Mouse (Mus musculus): ENCODE data around the gene Cdc42se2.

Cdc42se2 gene

DNA sequence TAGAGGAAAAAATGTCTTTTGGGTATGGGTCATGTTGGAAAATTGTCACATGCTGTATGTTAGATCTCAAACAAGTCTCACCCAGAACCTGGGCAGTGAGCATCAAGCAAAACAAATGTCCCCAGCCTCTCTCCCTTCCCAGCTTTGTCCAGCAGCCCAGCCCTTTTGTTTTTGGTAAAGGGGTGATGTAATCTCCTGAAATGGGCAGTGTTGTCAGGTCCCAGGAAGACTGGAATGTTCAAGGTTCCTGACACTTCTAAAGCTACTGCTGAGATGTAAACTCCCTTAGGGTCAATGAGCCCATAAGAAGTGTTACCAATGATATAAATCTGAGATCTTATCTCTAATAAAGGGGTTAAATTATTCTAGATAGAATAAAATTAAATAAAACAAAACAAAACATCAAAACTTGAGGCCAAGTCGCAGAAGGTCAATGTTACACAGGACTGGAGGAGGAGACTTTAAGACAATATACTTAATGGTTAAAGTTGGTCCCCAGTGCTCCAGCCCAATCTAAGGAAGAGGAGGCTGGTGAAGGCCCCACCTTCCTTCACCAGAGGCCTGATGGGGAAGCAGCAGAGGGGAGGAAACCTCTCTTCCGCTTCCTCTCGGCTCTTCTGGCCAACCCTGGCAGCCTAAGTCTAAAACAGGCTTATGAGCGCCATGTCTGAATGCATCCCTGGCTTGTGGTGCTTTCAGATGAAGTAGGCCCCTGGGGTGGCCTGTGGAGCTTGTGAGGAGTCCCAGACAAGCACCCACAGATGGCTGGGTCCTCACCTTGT, 76.8 kb downstream of the Cdc42se2 start:
- DNase-seq (ENCODE audit: low spot score) = no peak

DNA sequence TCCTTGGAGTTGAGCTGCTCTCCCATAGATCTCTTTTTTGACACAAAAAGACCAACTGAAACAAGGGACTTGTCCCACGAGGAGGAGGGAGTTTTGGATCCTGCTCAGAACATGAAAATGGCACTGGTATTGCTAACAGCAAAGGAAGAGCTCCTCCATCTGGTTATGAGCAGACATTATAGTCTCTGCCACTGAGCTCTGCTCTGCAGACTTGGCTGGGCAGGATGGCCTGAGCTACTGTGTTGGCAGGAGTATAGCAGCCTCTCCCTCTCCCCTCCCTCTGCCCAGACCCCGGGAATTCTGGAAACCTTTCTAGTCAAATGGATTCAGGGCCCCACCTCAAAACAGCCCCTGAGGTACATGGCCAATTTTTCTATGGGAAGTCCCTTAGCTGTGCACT, 77.8 kb downstream of the Cdc42se2 start:
- DNase-seq (ENCODE audit: low spot score) = no peak

DNA sequence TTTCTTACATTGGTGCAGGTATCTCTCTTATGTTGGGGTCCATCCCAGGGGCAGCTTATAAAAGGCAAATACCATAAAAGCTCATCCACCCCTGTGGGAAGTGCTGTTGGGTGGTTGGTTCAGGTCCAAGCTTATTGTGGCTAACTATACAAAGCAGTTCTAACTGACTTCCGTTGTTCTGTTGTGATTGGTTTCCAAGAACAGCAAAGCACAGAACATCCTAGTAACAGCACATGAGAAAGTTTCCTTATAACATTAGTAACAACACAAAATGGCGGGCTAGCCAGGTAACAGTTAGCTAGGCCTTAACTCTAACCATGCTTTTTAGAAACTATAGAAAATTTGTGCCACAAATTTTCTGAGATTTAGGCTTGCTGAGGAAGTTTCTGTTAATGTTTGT, 79.3 kb downstream of the Cdc42se2 start:
- no peak for DNase-seq (ENCODE audit: low spot score)

DNA sequence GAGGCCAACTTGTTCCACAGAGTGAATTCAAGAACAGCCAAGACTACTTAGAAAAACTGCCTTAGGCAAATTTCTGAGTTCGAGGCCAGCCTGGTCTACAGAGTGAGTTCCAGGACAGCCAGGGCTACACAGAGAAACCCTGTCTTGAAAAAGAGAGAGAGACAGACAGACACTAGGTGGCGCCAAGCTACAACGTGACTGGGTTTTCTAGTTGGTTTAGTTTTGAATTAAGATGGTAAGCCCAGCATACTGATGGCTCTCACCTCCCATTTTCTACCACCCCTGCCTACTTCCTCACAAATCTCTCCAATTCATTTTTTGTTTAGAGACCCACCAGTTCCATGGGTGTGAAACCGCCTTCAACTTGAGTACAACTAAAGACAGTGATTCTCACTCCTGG, 84.2 kb downstream of the Cdc42se2 start:
- DNase-seq (ENCODE audit: low spot score) = peak; percentile 42

DNA sequence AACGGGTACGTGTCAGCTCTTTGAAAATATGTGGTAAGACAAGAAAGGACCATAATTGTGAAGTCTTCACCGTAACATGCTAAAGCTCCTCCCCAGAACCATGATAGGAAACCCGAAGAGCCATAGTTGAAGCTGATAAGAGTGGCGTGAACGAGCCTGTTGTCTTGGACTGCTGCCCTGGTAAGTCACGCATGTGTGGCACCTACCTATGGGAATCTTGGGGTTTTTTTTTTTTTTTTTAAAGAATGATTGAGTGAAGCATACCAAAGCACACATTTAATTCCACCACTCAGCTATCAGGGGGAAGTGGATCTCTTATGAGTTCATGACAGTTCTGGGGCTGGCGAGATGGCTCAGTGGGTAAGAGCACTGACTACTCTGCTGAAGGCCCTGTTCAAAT, 85.6 kb downstream of the Cdc42se2 start:
- DNase-seq (ENCODE audit: low spot score) = no peak

DNA sequence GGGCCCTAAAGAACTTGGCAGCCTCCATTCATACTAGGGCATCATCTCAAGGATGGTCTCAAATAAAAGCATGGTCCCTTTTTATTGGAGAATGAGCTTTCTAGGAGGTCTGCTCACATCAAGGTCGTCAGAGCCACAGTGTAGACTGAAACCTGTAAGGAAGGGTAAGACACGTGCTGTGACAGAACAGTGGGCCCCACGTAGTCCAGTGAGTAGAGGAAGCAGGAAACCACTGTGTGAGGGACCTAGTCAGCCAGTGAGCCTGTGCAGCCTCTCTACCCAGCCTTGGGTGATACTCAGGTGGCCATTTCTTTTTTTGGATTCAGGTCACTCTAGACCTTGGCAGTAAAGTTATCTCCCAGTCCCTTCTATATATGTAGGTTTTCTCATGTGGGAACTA, 87.5 kb downstream of the Cdc42se2 start:
- no peak for DNase-seq (ENCODE audit: low spot score)

DNA sequence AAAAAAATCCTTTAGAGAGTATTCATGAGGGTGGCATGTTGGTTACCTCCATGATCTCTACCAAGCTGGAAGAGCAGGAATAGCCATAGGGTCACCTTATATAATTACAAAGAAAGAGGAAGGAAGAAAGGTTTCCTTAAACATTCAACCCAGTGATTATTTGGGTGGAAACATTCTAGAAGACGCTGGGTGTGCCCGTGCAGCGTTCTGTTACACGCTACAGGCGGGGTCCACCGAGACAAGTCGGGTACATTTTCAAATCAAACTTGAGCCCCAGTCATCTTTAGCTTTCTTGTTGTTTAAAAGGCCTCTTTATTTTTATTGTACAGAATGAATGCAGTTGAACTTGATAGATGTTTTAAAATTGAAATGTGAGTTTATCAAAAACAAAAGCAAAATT, 88.8 kb downstream of the Cdc42se2 start:
- DNase-seq (ENCODE audit: low spot score) = no peak

DNA sequence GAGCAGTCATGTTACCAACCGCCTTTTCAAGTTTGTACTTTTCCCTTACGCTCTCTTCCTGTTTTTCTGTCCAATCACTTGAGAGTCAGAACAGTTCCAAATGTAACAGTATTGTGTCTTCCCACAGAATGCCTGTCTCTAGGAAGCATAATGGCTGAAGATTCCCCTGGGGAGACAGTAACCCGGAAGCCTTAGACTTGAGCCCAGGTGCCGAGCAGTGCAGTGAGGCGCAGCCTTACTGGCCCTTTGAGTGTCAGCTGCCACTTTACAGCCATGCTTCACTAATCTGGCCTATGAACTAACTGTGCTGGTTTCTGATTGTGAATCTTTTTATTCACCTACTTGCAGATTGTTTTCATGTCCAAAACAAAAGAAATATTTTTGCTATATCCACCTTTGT, 89.9 kb downstream of the Cdc42se2 start:
- no peak for DNase-seq (ENCODE audit: low spot score)

DNA sequence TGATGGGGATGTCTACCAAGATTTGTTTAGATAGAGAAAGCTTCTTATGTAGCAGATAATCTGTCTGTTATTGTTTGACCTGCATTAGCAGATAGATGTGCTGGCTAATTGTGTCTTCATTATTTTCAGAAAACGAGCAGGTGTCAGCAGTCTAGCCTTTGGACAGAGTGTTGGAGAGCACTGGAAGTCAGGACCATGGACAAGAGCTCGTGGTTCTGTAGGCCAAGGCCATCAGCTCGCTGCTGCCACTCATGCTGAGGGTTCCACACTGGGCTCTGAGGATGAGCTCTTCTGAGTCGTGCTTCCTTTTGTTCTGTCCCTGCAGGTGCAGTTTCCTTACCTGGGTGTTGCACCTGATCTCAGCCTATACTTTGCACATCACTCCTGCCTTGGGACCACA, 91.5 kb downstream of the Cdc42se2 start:
- no peak for DNase-seq (ENCODE audit: low spot score)

DNA sequence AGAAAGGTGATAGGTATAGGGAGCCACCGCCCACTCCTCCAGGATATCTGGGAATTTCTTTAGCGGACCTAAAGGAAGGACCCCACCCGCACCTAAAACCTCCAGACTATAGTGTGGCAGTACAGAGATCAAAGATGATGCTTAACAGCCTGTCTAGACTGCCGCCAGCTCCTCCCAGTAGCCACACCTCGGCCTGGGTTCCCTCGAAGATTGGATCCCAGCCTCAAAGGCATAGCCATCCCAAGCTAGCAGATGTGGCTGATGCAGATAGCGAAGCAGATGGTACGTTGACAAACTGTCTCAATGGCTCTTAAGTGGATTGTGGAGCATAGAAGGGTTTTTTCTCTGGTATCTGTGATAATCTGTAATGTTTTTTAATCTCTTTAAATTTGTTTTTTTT, 93.2 kb downstream of the Cdc42se2 start:
- DNase-seq (ENCODE audit: low spot score) = no peak

DNA sequence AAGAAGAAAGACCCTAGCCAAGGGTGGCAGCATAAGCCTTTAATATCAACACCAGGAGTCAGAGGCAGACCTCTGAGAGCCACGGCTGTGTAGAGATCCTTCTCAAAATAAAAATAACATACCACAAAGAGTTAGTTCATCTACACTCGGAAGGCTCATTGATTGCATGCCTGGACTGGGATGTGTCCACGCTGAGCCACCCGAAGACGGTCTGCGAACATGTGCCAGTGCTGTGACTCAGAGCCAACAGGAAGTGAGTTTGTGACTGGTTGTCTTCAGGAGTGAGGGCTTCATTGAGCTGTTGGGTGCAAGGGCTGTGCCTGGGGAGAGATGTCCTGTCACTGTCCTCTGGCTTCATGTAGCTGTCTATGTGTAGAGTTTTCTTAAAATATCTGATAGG, 93.8 kb downstream of the Cdc42se2 start:
- no peak for DNase-seq (ENCODE audit: low spot score)

DNA sequence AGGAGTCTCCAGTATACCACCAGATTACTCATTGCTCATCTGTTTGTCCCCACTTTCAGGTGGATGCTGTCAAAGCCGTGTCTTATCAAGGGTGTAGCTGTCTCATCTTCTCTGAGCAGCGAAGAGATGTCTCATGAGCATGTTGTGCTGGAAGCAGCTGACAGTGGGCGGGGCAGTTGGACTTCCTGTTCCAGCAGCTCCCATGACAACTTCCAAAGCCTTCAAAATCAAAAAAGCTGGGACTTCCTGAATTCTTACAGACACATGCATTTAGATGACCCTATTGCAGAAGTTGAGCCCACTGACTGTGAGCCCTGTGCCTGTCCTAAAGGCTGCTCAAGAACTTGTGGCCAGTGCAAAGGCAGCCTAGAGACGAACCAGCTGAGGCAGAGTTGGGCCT, 96.3 kb downstream of the Cdc42se2 start:
- DNase-seq (ENCODE audit: low spot score) = no peak

DNA sequence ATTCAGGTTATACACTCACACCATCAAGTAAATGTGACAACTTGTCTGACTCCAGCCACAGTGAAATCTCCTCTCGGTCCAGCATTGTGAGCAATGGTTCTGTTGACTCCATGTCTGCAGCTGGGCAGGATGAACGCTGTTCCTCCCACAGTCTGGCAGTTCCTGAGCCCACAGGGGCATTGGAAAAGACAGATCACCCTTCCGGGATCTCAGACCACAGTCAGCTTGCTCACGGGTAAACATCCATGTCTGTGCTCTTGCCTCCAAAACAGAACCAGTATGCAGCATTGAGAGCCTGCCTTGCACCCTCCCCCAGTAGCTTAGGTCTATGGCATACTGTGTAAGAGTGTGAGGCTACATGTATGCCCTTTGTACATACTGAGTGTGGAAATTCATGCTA, 97.3 kb downstream of the Cdc42se2 start:
- no peak for DNase-seq (ENCODE audit: low spot score)

DNA sequence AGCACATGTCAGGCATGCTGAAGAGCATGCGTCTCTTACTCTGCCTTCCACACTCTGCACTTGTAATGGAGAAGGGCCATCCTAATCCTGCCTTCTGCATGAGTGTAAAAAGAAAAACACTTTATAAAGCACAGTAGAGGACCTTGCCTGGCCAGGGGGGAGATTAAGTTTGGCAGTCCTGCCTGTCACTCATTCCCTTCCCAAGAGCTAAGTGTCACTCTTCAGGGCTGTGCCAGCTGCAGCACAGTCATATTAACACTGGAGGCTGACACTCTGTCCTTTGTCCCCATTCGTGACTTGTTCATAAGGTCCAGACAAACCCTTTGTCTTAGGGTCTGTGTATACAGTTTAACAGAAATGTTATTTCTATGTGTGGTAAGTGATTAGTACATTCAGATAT, 102.6 kb downstream of the Cdc42se2 start:
- DNase-seq (ENCODE audit: low spot score) = no peak

DNA sequence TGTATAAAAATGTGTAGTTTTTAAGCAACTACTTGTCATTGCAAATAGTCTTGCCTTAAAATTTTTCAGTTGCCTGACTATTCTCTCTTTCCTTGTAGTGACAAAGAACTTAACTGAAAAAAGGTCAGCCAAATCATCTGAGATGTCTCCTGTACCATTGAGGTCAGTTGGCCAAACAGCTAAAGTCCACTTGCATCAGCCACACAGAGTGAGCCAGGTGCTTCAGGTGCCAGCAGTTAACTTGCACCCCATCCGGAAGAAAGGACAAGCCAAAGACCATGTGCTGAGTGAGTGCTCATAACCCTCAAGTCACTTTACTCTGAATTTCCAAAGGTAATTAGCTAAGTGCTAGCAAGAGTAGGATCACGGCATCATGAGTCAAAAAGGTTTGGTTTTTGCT, 108.3 kb downstream of the Cdc42se2 start:
- DNase-seq (ENCODE audit: low spot score) = no peak

DNA sequence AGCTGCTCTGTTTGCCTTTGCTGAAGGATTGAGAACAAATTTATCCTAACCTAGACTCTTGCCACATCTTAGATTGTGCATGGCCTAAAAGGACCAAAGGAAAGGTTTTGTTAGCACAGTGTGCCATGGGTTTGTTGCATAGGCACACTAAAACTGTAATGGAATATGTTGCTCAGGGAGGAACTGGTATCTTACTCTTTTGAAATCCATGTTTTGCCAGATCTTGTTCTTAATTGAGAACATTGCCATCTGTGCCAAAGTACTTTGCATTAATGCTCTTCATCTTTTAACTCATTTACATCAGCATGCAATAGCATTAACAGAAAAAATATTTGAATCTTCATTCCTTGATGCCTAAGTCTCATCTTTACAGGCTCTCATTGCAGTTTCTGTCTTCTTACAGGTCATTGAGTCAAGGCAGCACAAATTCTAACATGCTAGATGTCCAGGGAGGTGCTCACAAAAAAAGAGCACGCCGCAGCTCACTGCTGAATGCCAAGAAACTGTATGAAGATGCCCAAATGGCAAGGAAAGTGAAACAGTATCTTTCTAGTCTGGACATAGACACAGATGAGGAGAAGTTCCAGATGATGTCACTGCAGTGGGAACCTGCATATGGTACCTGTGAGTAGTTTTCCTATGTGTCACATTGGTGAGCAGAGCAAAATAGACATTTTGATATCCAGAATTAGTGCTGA, 111.5 kb downstream of the Cdc42se2 start:
- no peak for DNase-seq (ENCODE audit: low spot score)

DNA sequence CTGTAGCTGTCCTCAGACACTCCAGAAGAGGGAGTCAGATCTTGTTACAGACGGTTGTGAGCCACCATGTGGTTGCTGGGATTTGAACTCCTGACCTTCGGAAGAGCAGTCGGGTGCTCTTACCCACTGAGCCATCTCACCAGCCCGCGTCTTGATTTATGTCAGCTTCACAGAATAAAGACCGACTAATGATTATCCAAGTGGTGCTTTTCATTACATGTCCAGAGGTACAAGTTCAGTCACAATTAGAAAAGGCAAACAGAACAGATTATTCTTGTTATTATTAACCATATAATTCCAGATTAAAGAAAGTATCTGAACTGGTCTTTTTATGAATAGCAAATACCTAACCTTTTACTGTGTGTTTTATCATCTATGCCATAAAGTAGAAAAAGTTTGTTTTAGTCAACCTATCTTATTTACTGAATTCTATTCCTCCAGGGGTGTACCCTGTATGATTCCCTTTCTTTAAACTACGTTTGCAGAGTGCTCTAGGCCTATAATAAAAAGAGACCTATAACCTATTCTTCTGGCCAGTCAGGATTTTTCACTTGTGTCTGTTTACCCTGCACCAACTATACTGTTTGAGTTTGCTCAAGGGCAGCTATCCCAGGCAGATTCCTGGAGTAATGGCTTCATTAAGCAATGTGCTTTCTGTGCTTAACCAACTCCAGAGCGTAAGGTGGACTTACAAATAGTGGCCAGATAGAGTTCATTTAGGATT, 113.7 kb downstream of the Cdc42se2 start:
- no peak for DNase-seq (ENCODE audit: low spot score)

Data from ovary, postnatal 10 days (tissue).